Mouse (Mus musculus) liver, postnatal 0 days (tissue): ENCODE measurements around the gene Tmem11. TPM values are rescaled to one million over a fixed set of nuclear protein-coding genes. Genes with fewer than 3 reads are reported as not detected.
A peak's percentile ranks its signal among the peaks of the same experiment; 100 is the strongest.
"Not testable (repeated sequence)": the region's sequence is repeated elsewhere in the genome, so short reads cannot be mapped to it uniquely, and the experiment has no call there.

ENCODE experiments used
- ATAC-seq: fragments of 200-750 bp; cut with Nextera tagmentation; 2 replicates; pipeline ENCODE4 v1.8.0; 2017; ENCODE audit warnings: mild to moderate bottlenecking, moderate library complexity
- DNase-seq: peaks from one replicate; pipeline ENCODE4 v3.0.0-alpha.2; 2016
- H3K27ac ChIP-seq: fragments of 300-500 bp; sonication (generic); 2 replicates; pipeline ENCODE4 v1.5.1; 2014; ENCODE audit warnings: antibody characterized with exemption, moderate library complexity, mild to moderate bottlenecking, low read depth
- H3K27me3 ChIP-seq: fragments of 300-500 bp; sonication (generic); 2 replicates; pipeline ENCODE4 v1.6.1; 2014; ENCODE audit warnings: low read length, control low read depth, mixed read lengths; ENCODE audit not compliant: insufficient read depth
- H3K36me3 ChIP-seq: fragments of 300-500 bp; sonication (generic); replicated peaks from 2 replicates; pipeline ENCODE4 v1.6.1; 2014; ENCODE audit warnings: mild to moderate bottlenecking, control low read depth, low read length, moderate library complexity, mixed read lengths; ENCODE audit not compliant: insufficient read depth
- H3K4me1 ChIP-seq: fragments of 300-500 bp; sonication (generic); 2 replicates; pipeline ENCODE4 v1.6.1; 2014; ENCODE audit warnings: antibody characterized with exemption, mild to moderate bottlenecking, control low read depth; ENCODE audit not compliant: insufficient read depth
- H3K4me2 ChIP-seq: fragments of 300-500 bp; sonication (generic); 2 replicates; pipeline ENCODE4 v1.6.1; 2014; ENCODE audit warnings: low read depth, mild to moderate bottlenecking, low read length, moderate library complexity, mixed read lengths
- H3K4me3 ChIP-seq: fragments of 300-500 bp; sonication (generic); 2 replicates; pipeline ENCODE4 v1.5.1; 2014; ENCODE audit warnings: low read depth, low read length
- H3K9ac ChIP-seq: fragments of 300-500 bp; sonication (generic); replicated peaks from 2 replicates; pipeline ENCODE4 v1.6.1; 2014; ENCODE audit warnings: mild to moderate bottlenecking, moderate library complexity
- H3K9me3 ChIP-seq: fragments of 300-500 bp; sonication (generic); 2 replicates; pipeline ENCODE4 v1.6.1; 2016; ENCODE audit warnings: mild to moderate bottlenecking, control low read depth, low read length, mixed read lengths
- CTCF ChIP-seq: sonication (generic); IDR thresholded peaks from 2 replicates; pipeline ENCODE4 v1.5.1; 2016; ENCODE audit warnings: antibody characterized with exemption, low read depth
- EP300 ChIP-seq: IDR thresholded peaks from 2 replicates; pipeline ENCODE4 v1.6.1; 2016; ENCODE audit warnings: antibody characterized with exemption, low read depth, mild to moderate bottlenecking
- WGBS: fragments of 180-500 bp; shearing (Covaris S2); extraction: QIAGEN DNeasy Blood & Tissue Kit; methylation state at CpG from one replicate; pipeline ENCODE4 v1.1.7; 2014; ENCODE audit not compliant: insufficient replicate concordance; 5-methylcytosine and 5-hydroxymethylcytosine counted together
- polyA plus RNA-seq: library from polyadenylated mRNA; unstranded; fragments of >200 nt; fragmentation: Nextera tagmentation; extraction: Ambion mirVana; gene quantifications from 2 replicates; pipeline ENCODE4 v1.2.1, GENCODE M21; 2015

The Tmem11 gene
- polyA plus RNA-seq, 1 experiment from 2014 or later, result 26.7 TPM

DNA sequence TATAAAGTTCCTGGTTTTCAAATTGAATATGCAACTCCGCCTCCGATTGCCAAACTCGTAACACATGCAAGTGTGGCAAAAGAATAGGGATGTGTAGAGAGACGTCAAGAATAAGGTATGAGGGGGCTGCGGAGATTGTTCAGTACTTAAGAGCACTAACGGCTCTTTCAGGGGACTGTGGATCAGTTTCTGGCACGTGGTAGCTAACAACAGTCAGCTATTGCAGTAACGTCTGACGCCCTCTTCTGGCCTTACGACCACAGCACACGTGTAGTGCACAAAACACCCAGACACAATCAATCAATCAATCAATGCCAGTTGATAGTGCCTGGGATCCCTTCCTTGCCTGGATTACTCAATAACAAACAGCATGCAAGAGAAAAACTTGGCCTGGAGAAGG lies 351 bp upstream of the Tmem11 start:
- no peaks in the 10 kb centered on the region for H3K27me3 ChIP-seq
- ATAC-seq, result peak; percentile 7; the same call in 1 of the 2 replicates
- TF ChIP-seq EP300 (no peak), CTCF (peak; percentile 89)
- H3K9ac ChIP-seq, result peak overlapping the region; percentile 97
- H3K4me1 ChIP-seq, result peaks cover 26% of the 10 kb centered on the region
- no peaks in the 10 kb centered on the region for H3K36me3 ChIP-seq
- WGBS, result 2% methylated on average over 11 of the region's 11 CpGs
- H3K9me3 ChIP-seq, result no peaks in the 10 kb centered on the region
- peak overlapping the region; percentile 89 for H3K4me3 ChIP-seq
- peak overlapping the region; percentile 96 for H3K4me2 ChIP-seq
- peak; percentile 67 for DNase-seq
- peak overlapping the region; percentile 98 for H3K27ac ChIP-seq

DNA sequence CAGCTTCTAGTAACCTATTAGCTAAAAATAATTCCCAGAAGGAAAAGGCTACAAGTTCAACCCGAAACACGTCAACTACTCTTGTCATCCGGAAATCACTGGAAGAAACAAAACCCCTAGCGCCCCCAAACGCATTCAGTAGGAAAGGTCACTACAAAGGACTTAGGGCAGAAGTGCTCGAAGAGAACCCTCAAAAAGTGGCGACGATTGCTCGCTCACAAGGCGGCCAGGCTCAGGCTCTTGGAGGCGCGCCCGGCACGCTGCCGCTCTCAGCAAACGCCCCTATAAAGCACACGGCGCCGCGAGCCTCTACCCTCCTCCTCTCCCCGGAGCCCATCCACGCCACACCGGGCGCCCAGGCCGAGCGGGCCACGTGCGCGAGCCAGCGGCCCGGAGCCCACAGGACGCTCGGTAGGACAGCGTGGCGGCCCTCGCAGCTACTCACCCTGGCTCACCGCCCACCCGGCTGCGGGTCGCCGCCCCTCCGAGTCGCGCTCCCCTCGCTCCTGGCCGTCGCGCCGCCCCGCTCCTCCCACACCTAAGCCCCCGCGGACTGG lies 938 bp downstream of the Tmem11 start:
- H3K4me1 ChIP-seq, result peaks cover 36% of the 10 kb centered on the region
- 5% methylated on average over 45 of the region's 52 CpGs for WGBS
- H3K4me2 ChIP-seq, result peak overlapping the region; percentile 96
- H3K36me3 ChIP-seq, result no peaks in the 10 kb centered on the region
- H3K27me3 ChIP-seq, result no peaks in the 10 kb centered on the region
- no peaks in the 10 kb centered on the region for H3K9me3 ChIP-seq
- peak; percentile 63 for ATAC-seq
- H3K4me3 ChIP-seq, result peak overlapping the region; percentile 89
- peak overlapping the region; percentile 97 for H3K9ac ChIP-seq
- peak overlapping the region; percentile 98 for H3K27ac ChIP-seq
- DNase-seq, result peak; percentile 72
- TF ChIP-seq EP300 (no peak), CTCF (peak; percentile 57)

DNA sequence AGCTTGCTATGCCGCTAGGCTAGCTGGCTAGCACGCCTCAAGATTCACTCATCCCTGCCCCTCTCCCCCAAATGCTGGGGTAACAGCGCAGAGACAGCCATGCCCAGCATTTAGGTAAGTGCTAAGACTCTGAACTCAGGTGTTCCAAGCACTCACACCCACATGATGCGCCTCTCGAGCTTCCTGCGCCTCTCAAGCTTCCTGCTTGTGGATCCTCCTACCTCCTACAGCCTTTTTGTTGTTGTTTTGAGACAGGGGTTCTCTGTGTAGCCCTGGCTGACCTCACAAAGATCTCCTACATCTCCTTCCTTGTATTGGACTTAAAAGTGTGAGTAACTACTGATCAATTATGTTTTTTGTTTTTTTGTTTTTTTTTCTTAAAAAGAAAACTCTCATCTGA lies 6.0 kb downstream of the Tmem11 start:
- Histone ChIP-seq H3K9ac (no peak overlapping the region), H3K9me3 (no peaks in the 10 kb centered on the region), H3K27ac (0 out of 2 replicates have a peak overlapping the region, but pooled peaks have one; percentile 9), H3K27me3 (no peaks in the 10 kb centered on the region), H3K36me3 (peaks cover 6% of the 10 kb centered on the region), H3K4me3 (no peak overlapping the region), H3K4me2 (no peak overlapping the region), H3K4me1 (peaks cover 42% of the 10 kb centered on the region)
- WGBS, result 85% methylated on average over 6 of the region's 6 CpGs
- DNase-seq (no peak), ATAC-seq (no peak)
- TF ChIP-seq CTCF (no peak), EP300 (no peak)

DNA sequence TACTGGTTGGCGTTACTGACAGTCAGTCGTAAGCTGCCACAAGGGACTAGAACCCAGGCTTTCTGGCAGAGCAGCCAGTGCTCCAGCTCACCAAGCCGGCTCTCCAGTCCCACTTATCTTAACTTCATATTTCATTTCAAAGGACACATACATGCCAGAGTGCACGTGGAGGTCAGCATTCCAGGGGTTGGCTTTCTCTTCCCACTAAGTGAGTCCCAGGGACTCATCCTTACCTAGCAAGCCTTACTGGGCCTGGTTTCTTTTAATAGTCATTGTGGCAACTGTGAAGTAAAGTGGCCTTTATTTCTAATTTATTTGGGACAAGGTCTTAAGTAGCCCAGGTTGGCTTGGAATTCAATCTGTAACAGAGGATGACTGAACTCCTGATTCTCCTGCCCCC lies 7.7 kb downstream of the Tmem11 start:
- H3K4me2 ChIP-seq, result no peak overlapping the region
- no peak overlapping the region for H3K9ac ChIP-seq
- no peak for DNase-seq
- no peaks in the 10 kb centered on the region for H3K27me3 ChIP-seq
- 76% methylated on average over 4 of the region's 4 CpGs for WGBS
- peaks cover 6% of the 10 kb centered on the region for H3K36me3 ChIP-seq
- peaks cover 35% of the 10 kb centered on the region for H3K4me1 ChIP-seq
- ATAC-seq, result no peak
- no peak overlapping the region for H3K27ac ChIP-seq
- no peak overlapping the region for H3K4me3 ChIP-seq
- no peaks in the 10 kb centered on the region for H3K9me3 ChIP-seq
- TF ChIP-seq EP300, result no peak
- no peak for TF ChIP-seq CTCF

DNA sequence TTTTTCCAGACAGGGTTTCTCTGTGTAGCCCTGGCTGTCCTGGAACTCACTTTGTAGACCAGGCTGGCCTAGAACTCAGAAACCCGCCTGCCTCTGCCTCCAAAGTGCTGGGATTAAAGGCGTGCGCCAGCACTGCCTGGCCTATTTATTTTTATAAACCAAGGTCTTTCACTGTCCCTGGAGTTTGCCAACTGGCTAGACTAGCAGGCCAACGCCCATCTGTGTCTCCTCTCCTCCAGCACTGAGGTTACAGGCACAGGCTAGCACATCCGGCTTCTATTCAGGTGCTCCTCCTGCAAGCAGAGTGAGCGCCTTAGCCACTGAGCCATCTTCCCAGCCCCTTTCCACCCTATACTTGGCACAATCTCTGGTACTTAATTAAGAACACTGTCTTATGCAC lies 9.6 kb downstream of the Tmem11 start:
- H3K9me3 ChIP-seq, H3K9ac ChIP-seq, H3K27me3 ChIP-seq, H3K4me2 ChIP-seq, H3K4me3 ChIP-seq, ATAC-seq, DNase-seq, H3K27ac ChIP-seq: not testable (repeated sequence)
- Histone ChIP-seq H3K4me1 (peaks cover 20% of the 10 kb centered on the region), H3K36me3 (peaks cover 14% of the 10 kb centered on the region)
- WGBS, result 81% methylated on average over 6 of the region's 6 CpGs

DNA sequence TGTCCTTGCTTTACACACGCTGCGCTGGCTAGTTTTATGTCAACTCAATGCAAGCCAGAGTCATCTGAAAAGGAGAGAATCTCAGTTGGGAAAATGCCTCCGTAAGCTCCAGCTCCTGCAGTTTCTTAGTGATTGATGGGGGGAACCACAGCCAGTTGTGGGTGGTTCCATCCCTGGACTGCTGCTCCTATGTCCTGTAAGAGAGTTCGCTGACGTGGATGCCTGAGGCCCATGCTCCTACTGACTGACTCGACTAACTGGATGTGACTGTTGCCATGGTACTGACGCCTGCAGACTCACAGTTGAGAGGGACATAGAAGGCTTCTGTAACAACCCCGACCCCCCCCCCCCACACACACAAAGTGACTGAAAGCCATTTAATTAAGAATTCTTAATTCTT lies 11.2 kb downstream of the Tmem11 start:
- Histone ChIP-seq H3K27ac (no peak overlapping the region), H3K27me3 (no peaks in the 10 kb centered on the region), H3K4me2 (no peak overlapping the region), H3K4me1 (peaks cover 7% of the 10 kb centered on the region; the same call in 1 of the 2 replicates), H3K4me3 (no peak overlapping the region), H3K9me3 (no peaks in the 10 kb centered on the region), H3K9ac (no peak overlapping the region), H3K36me3 (peaks cover 26% of the 10 kb centered on the region)
- WGBS, result 71% methylated on average over 8 of the region's 8 CpGs
- TF ChIP-seq CTCF (no peak), EP300 (no peak)
- ATAC-seq (no peak), DNase-seq (no peak)

DNA sequence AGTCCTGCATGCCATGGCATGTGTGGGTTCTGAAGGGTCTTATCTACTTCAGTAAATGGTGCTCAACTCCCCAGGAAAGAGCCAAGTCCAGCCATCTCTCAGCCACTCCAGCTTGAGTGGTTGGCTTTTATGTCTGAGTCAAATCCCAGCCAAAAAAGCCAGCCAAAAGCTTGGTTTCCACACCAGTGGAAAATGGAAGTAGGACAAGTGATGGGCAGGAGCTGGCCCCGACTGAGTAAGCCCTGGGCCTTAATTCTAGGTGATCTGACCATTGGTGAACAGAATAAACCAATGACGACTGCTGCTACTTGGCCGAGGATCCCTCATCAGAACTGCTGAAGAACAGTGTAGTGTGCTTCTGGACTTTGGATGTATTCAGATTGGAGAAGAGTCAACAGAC lies 11.6 kb downstream of the Tmem11 start:
- no peak for ATAC-seq
- H3K4me3 ChIP-seq, result no peak overlapping the region
- no peaks in the 10 kb centered on the region for H3K27me3 ChIP-seq
- H3K27ac ChIP-seq, result no peak overlapping the region
- DNase-seq, result no peak
- H3K9me3 ChIP-seq, result no peaks in the 10 kb centered on the region
- H3K36me3 ChIP-seq, result peaks cover 23% of the 10 kb centered on the region
- peaks cover 7% of the 10 kb centered on the region; the same call in 1 of the 2 replicates for H3K4me1 ChIP-seq
- no peak overlapping the region for H3K9ac ChIP-seq
- no peak overlapping the region for H3K4me2 ChIP-seq
- 83% methylated on average over 3 of the region's 3 CpGs for WGBS
- TF ChIP-seq EP300 (no peak), CTCF (no peak)
